Mouse (Mus musculus): ENCODE results near the gene Ube2ql1. TPM values are rescaled to one million over a fixed set of nuclear protein-coding genes. Genes with fewer than 3 reads are reported as not detected.

The Ube2ql1 gene
- total and polyA plus RNA-seq, 3 experiments = not detected

GRCm38 (mm10) chr13:69696333-69696991, 43.2 kb downstream of the Ube2ql1 start:
- no peak overlapping the region for H3K9ac ChIP-seq (ENCODE audit: control insufficient read depth, low read depth, low read length, poor library complexity, severe bottlenecking)
- no peaks in the 10 kb centered on the region for H3K79me2 ChIP-seq (ENCODE audit: control insufficient read depth, insufficient read depth, low read length, poor library complexity)
- no peak overlapping the region for H3K4me3 ChIP-seq (ENCODE audit: control insufficient read depth in 1 of 2, insufficient read depth in 1 of 2, low read depth in 2 of 2, low read length in 2 of 2)
- no peak overlapping the region for H3K27ac ChIP-seq (ENCODE audit: control insufficient read depth, low read depth, low read length)
- H3K27me3 ChIP-seq (ENCODE audit: control insufficient read depth in 1 of 2, insufficient read depth in 2 of 2, low read length in 2 of 2) = 0 out of 4 replicates have a peak, but pooled peaks cover 0 to 2% of the 10 kb centered on the region in 2 experiments
- DNase-seq (ENCODE audit: low read depth, low spot score) = peak; percentile 77
- no peaks in the 10 kb centered on the region for H3K4me1 ChIP-seq (ENCODE audit: control insufficient read depth in 1 of 2, insufficient read depth in 2 of 2, low read length in 2 of 2)
- no peaks in the 10 kb centered on the region for H3K36me3 ChIP-seq (ENCODE audit: control insufficient read depth in 1 of 2, insufficient read depth in 2 of 2, low read length in 2 of 2)
- no peaks in the 10 kb centered on the region for H3K9me3 ChIP-seq (replicated peaks; ENCODE audit: insufficient read depth, low read length)
- TF ChIP-seq ZC3H11A (IDR thresholded peaks at IDR 0.05; ENCODE audit: low read depth, low read length) = peak; percentile 80
- TF ChIP-seq ZKSCAN1 (IDR thresholded peaks at IDR 0.05; ENCODE audit: low read depth, low read length) = no peak
- TF ChIP-seq SMC3 (IDR thresholded peaks at IDR 0.05; ENCODE audit: low read depth, low read length) = peak; percentile 90
- no peak for TF ChIP-seq MXI1 (IDR thresholded peaks at IDR 0.05; ENCODE audit: low read depth, low read length)
- TF ChIP-seq CTCF (IDR thresholded peaks at IDR 0.05 in 2 of 3, conservative IDR thresholded peaks at IDR 0.05 in 1 of 3; ENCODE audit: control insufficient read depth in 1 of 3, insufficient read depth in 1 of 3, low read depth in 2 of 3, low read length in 3 of 3, poor library complexity in 1 of 3, severe bottlenecking in 1 of 3) = peak; percentile 88 to 94 (median 90)
- peak; percentile 88 for TF ChIP-seq RAD21 (IDR thresholded peaks at IDR 0.05; ENCODE audit: low read depth, low read length)
- TF ChIP-seq JUND (IDR thresholded peaks at IDR 0.05; ENCODE audit: low read depth, low read length) = no peak

GRCm38 (mm10) chr13:69691074-69691473, 48.6 kb downstream of the Ube2ql1 start:
- peak; percentile 63 for DNase-seq (ENCODE audit: low read depth, low spot score)
- H3K27ac ChIP-seq (ENCODE audit: control insufficient read depth, low read depth, low read length) = no peak overlapping the region
- no peaks in the 10 kb centered on the region for H3K79me2 ChIP-seq (ENCODE audit: control insufficient read depth, insufficient read depth, low read length, poor library complexity)
- no peaks in the 10 kb centered on the region for H3K9me3 ChIP-seq (replicated peaks; ENCODE audit: insufficient read depth, low read length)
- no peak overlapping the region for H3K9ac ChIP-seq (ENCODE audit: control insufficient read depth, low read depth, low read length, poor library complexity, severe bottlenecking)
- H3K36me3 ChIP-seq (ENCODE audit: control insufficient read depth in 1 of 2, insufficient read depth in 2 of 2, low read length in 2 of 2) = no peaks in the 10 kb centered on the region
- no peaks in the 10 kb centered on the region for H3K27me3 ChIP-seq (ENCODE audit: control insufficient read depth in 1 of 2, insufficient read depth in 2 of 2, low read length in 2 of 2)
- TF ChIP-seq MYC (IDR thresholded peaks at IDR 0.05; ENCODE audit: low read depth, low read length) (no peak), ZKSCAN1 (IDR thresholded peaks at IDR 0.05; ENCODE audit: low read depth, low read length) (no peak), RAD21 (IDR thresholded peaks at IDR 0.05; ENCODE audit: low read depth, low read length) (peak; percentile 82), SMC3 (IDR thresholded peaks at IDR 0.05; ENCODE audit: low read depth, low read length) (peak; percentile 85), ZC3H11A (IDR thresholded peaks at IDR 0.05; ENCODE audit: low read depth, low read length) (peak; percentile 65), ZMIZ1 (IDR thresholded peaks at IDR 0.05; ENCODE audit: low read depth, low read length) (no peak), CTCF (IDR thresholded peaks at IDR 0.05 in 2 of 3, conservative IDR thresholded peaks at IDR 0.05 in 1 of 3; ENCODE audit: control insufficient read depth in 1 of 3, insufficient read depth in 1 of 3, low read depth in 2 of 3, low read length in 3 of 3, poor library complexity in 1 of 3, severe bottlenecking in 1 of 3) (peak; percentile 79 to 85 (median 79))
- no peak overlapping the region for H3K4me3 ChIP-seq (ENCODE audit: control insufficient read depth in 1 of 2, insufficient read depth in 1 of 2, low read depth in 2 of 2, low read length in 2 of 2)
- H3K4me1 ChIP-seq (ENCODE audit: control insufficient read depth in 1 of 2, insufficient read depth in 2 of 2, low read length in 2 of 2) = no peaks in the 10 kb centered on the region

- TF ChIP-seq HCFC1 (IDR thresholded peaks at IDR 0.05; ENCODE audit: low read depth, low read length) = no peak
- no peak for TF ChIP-seq E2F4 (IDR thresholded peaks at IDR 0.05; ENCODE audit: borderline replicate concordance, low read depth, low read length)
- no peak for TF ChIP-seq RCOR1 (IDR thresholded peaks at IDR 0.05; ENCODE audit: low read depth, low read length)
- no peak for TF ChIP-seq TBP (IDR thresholded peaks at IDR 0.05; ENCODE audit: low read depth, low read length)
- no peak for TF ChIP-seq JUND (IDR thresholded peaks at IDR 0.05; ENCODE audit: low read depth, low read length)
- TF ChIP-seq CTCF (IDR thresholded peaks at IDR 0.05 in 2 of 3, conservative IDR thresholded peaks at IDR 0.05 in 1 of 3; ENCODE audit: control insufficient read depth in 1 of 3, insufficient read depth in 1 of 3, low read depth in 2 of 3, low read length in 3 of 3, poor library complexity in 1 of 3, severe bottlenecking in 1 of 3) = no peak
- no peak for TF ChIP-seq MYB (IDR thresholded peaks at IDR 0.05; ENCODE audit: low read depth, low read length)
- no peak for TF ChIP-seq TAL1 (IDR thresholded peaks at IDR 0.05; ENCODE audit: low read length)
- TF ChIP-seq USF1 (IDR thresholded peaks at IDR 0.05; ENCODE audit: low read depth, low read length) = no peak
- TF ChIP-seq UBTF (IDR thresholded peaks at IDR 0.05; ENCODE audit: borderline replicate concordance, insufficient read depth, low read depth, low read length) = no peak
- TF ChIP-seq MAX (IDR thresholded peaks at IDR 0.05; ENCODE audit: low read length) = no peak
- no peak for TF ChIP-seq KAT2A (conservative IDR thresholded peaks at IDR 0.05; ENCODE audit: low read depth, low read length)
- no peak overlapping the region for H3K27ac ChIP-seq (ENCODE audit: control insufficient read depth, low read depth, low read length)
- no peaks in the 10 kb centered on the region for H3K79me2 ChIP-seq (ENCODE audit: control insufficient read depth, insufficient read depth, low read length, poor library complexity)
- no peaks in the 10 kb centered on the region for H3K4me1 ChIP-seq (ENCODE audit: control insufficient read depth in 1 of 2, insufficient read depth in 2 of 2, low read length in 2 of 2)
- DNase-seq (ENCODE audit: low read depth, low spot score) = no peak
- H3K36me3 ChIP-seq (ENCODE audit: control insufficient read depth in 1 of 2, insufficient read depth in 2 of 2, low read length in 2 of 2) = no peaks in the 10 kb centered on the region
- H3K4me3 ChIP-seq (ENCODE audit: control insufficient read depth in 1 of 2, insufficient read depth in 1 of 2, low read depth in 2 of 2, low read length in 2 of 2) = no peak overlapping the region
- no peaks in the 10 kb centered on the region for H3K27me3 ChIP-seq (ENCODE audit: control insufficient read depth in 1 of 2, insufficient read depth in 2 of 2, low read length in 2 of 2)
- no peaks in the 10 kb centered on the region for H3K9me3 ChIP-seq (replicated peaks; ENCODE audit: insufficient read depth, low read length)
- no peak overlapping the region for H3K9ac ChIP-seq (ENCODE audit: control insufficient read depth, low read depth, low read length, poor library complexity, severe bottlenecking)
Measured at GRCm38 (mm10) chr13:69687023-69687422, 52.7 kb downstream of the Ube2ql1 start.

All from MEL (cell line).